Mouse (Mus musculus) myocyte (in vitro differentiated cells): Measurements from ENCODE around the gene Bicc1.

Source experiments
- CEBPB ChIP-seq: IDR thresholded peaks from 2 replicates; pipeline ENCODE4 v1.6.1; 2011; ENCODE audit warnings: mild to moderate bottlenecking, moderate library complexity; ENCODE audit not compliant: poor library complexity, insufficient read depth, severe bottlenecking
- MAX ChIP-seq: IDR thresholded peaks from one replicate; pipeline ENCODE4 v1.6.1; 2011; ENCODE audit warnings: low read depth, mild to moderate bottlenecking, control low read depth
- MYOD1 ChIP-seq, 3 experiments: IDR thresholded peaks; one replicate each; pipeline ENCODE4 v1.6.1; 2011; ENCODE audit warnings: control low read depth in 2 of 3, low read depth in 2 of 3, mild to moderate bottlenecking in 2 of 3, moderate library complexity in 1 of 3; ENCODE audit not compliant: insufficient read length in 2 of 3, control insufficient read depth in 1 of 3
- MYOG ChIP-seq, 3 experiments: IDR thresholded peaks; one replicate each; pipeline ENCODE4 v1.6.1; 2011; ENCODE audit warnings: control low read depth in 2 of 3, low read depth in 2 of 3, mild to moderate bottlenecking in 2 of 3; ENCODE audit not compliant: insufficient read length in 2 of 3, control insufficient read depth in 1 of 3, insufficient read depth in 1 of 3
- POLR2A ChIP-seq: IDR thresholded peaks from one replicate; pipeline ENCODE4 v1.6.1; 2011; ENCODE audit warnings: low read depth, mild to moderate bottlenecking, control low read depth, moderate library complexity; ENCODE audit not compliant: insufficient read length
- POLR2AphosphoS2 ChIP-seq: IDR thresholded peaks from one replicate; pipeline ENCODE4 v1.6.1; 2011; ENCODE audit warnings: low read depth, control low read depth; ENCODE audit not compliant: insufficient read length
- SRF ChIP-seq: IDR thresholded peaks from one replicate; pipeline ENCODE4 v1.6.1; 2011; ENCODE audit warnings: low read depth; ENCODE audit not compliant: control insufficient read depth, insufficient read length
- TCF12 ChIP-seq: IDR thresholded peaks from one replicate; pipeline ENCODE4 v1.6.1; 2011; ENCODE audit warnings: mild to moderate bottlenecking, control low read depth; ENCODE audit not compliant: poor library complexity, insufficient read depth, severe bottlenecking
- USF1 ChIP-seq: IDR thresholded peaks from one replicate; pipeline ENCODE4 v1.6.1; 2011; ENCODE audit warnings: low read depth, mild to moderate bottlenecking, control low read depth, moderate library complexity

DNA sequence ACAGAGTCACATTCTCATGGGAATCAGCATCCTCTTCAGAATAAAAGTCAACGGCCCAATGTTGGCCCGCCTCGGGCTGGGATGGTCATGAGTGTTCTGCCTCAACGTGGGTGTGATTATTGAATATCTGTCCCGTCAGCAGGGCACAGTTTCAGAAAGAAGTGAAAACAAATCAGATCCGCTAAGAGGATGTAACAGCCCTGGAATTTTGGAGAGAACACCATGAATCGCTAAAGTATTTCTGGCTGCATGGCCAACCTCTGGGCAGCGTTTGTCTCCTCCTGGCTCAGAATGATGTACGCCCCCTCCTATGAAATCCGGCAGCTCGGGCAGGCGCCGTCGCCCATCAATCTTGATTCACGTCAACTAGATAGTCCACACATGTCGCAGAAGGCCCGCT is 110.2 kb downstream of the Bicc1 start:
- TF ChIP-seq MYOD1 (IDR thresholded peaks at IDR 0.05; ENCODE audit: control insufficient read depth in 1 of 3, insufficient read length in 2 of 3, low read depth in 2 of 3) (no peak), POLR2AphosphoS2 (no peak), MAX (no peak), USF1 (no peak), POLR2A (no peak), CEBPB (no peak), TCF12 (no peak), MYOG (IDR thresholded peaks at IDR 0.05; ENCODE audit: control insufficient read depth in 1 of 3, insufficient read depth in 1 of 3, insufficient read length in 2 of 3, low read depth in 2 of 3) (no peak), SRF (no peak)
